Mouse (Mus musculus): ENCODE results near the gene Cd72.

DNA sequence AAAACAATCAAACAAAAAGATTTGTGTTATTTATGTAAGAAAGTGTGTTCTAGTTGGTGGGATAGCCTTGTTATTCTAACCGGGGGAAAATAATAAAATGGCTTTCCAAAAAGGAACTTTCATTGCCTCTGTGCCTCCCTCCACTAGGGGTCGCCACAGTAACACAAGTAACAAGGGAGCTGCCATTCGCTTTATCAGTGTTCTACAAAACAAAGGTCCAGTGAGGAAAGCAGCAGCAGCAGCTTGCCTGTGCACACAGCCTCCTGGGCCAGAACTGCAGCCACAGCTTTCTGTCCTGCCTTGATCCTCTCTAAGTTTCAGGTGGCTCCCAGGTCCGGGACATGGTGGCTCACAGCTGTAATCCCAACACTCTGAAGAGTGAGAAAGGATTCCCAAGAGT is 22.7 kb downstream of the Cd72 start:
- no peak for TF ChIP-seq POLR2A (IDR thresholded peaks at IDR 0.05; ENCODE audit: low read depth, low read length)
- TF ChIP-seq CTCF (IDR thresholded peaks at IDR 0.05; ENCODE audit: extremely low read depth, insufficient read length, insufficient replicate concordance, low read depth, low read length): peak; percentile 63; the same call in 1 of the 2 replicates
